Mouse (Mus musculus): Measurements from ENCODE around the gene Amigo3.

Gene Amigo3

GRCm38 (mm10) chr9:108051184-108051930 is 1.6 kb upstream of the Amigo3 start:
- in situ Hi-C loops (cut with MboI; ENCODE audit: unreplicated experiment in 2 of 2) = loop anchor here in 1 of 2 experiments (25.0 kb wide), 2 partner anchors 289 to 414 kb away; partner anchors contain the start of genes Gnai2 and Rbm5

GRCm38 (mm10) chr9:108051931-108052220 is 1.1 kb upstream of the Amigo3 start:
- in situ Hi-C loops (cut with MboI; ENCODE audit: unreplicated experiment in 2 of 2) = loop anchor here in 1 of 2 experiments (25.0 kb wide), 2 partner anchors 290 to 415 kb away; partner anchors contain the start of genes Gnai2 and Rbm5

- in situ Hi-C loops (cut with MboI; ENCODE audit: unreplicated experiment in 2 of 2) = loop anchor here in 1 of 2 experiments (25.0 kb wide), 2 partner anchors 290 to 415 kb away; partner anchors contain the start of genes Gnai2 and Rbm5
These were observed 548 bp upstream of the Amigo3 start for GRCm38 (mm10) chr9:108052411-108052810.

- in situ Hi-C loops (cut with MboI; ENCODE audit: unreplicated experiment in 2 of 2) = loop anchor here in 1 of 2 experiments (25.0 kb wide), 2 partner anchors 291 to 416 kb away; partner anchors contain the start of genes Gnai2 and Rbm5
These were observed 786 bp downstream of the Amigo3 start for GRCm38 (mm10) chr9:108053665-108054225.

GRCm38 (mm10) chr9:108054331-108055040 is 1.5 kb downstream of the Amigo3 start:
- in situ Hi-C loops (cut with MboI; ENCODE audit: unreplicated experiment in 2 of 2) = loop anchor here (5.0 to 25.0 kb wide), 3 partner anchors 92 to 417 kb away; partner anchors contain the start of genes Gnai2 (in 1 of the 2) and Rbm5 (in 1 of the 2)

GRCm38 (mm10) chr9:108055061-108055460 is 2.1 kb downstream of the Amigo3 start:
- in situ Hi-C loops (cut with MboI; ENCODE audit: unreplicated experiment in 2 of 2) = loop anchor here (5.0 to 25.0 kb wide), 3 partner anchors 93 to 418 kb away; partner anchors contain the start of genes Gnai2 (in 1 of the 2) and Rbm5 (in 1 of the 2)

GRCm38 (mm10) chr9:108055661-108056237 is 2.8 kb downstream of the Amigo3 start:
- in situ Hi-C loops (cut with MboI; ENCODE audit: unreplicated experiment in 2 of 2) = loop anchor here (5.0 to 25.0 kb wide), 3 partner anchors 93 to 418 kb away; partner anchors contain the start of genes Gnai2 (in 1 of the 2) and Rbm5 (in 1 of the 2)

- in situ Hi-C loops (cut with MboI; ENCODE audit: unreplicated experiment in 2 of 2) = loop anchor here (5.0 to 25.0 kb wide), 3 partner anchors 94 to 419 kb away; partner anchors contain the start of genes Gnai2 (in 1 of the 2) and Rbm5 (in 1 of the 2)
These were observed 3.7 kb downstream of the Amigo3 start for GRCm38 (mm10) chr9:108056361-108057261.

GRCm38 (mm10) chr9:108057262-108057562 is 4.3 kb downstream of the Amigo3 start:
- in situ Hi-C loops (cut with MboI; ENCODE audit: unreplicated experiment in 2 of 2) = loop anchor here (5.0 to 25.0 kb wide), 3 partner anchors 95 to 420 kb away; partner anchors contain the start of genes Gnai2 (in 1 of the 2) and Rbm5 (in 1 of the 2)

- in situ Hi-C loops (cut with MboI; ENCODE audit: unreplicated experiment in 2 of 2) = loop anchor here (5.0 to 25.0 kb wide), 3 partner anchors 96 to 421 kb away; partner anchors contain the start of genes Gnai2 (in 1 of the 2) and Rbm5 (in 1 of the 2)
These were observed 5.3 kb downstream of the Amigo3 start for GRCm38 (mm10) chr9:108058291-108058690.

- in situ Hi-C loops (cut with MboI; ENCODE audit: unreplicated experiment in 2 of 2) = loop anchor here in 1 of 2 experiments (25.0 kb wide), 2 partner anchors 300 to 425 kb away; partner anchors contain the start of genes Gnai2 and Rbm5
These were observed 9.2 kb downstream of the Amigo3 start for GRCm38 (mm10) chr9:108062142-108062541.

- in situ Hi-C loops (cut with MboI; ENCODE audit: unreplicated experiment in 2 of 2) = loop anchor here in 1 of 2 experiments (25.0 kb wide), 2 partner anchors 301 to 426 kb away; partner anchors contain the start of genes Gnai2 and Rbm5
These were observed 10.4 kb downstream of the Amigo3 start for GRCm38 (mm10) chr9:108063361-108063760.

GRCm38 (mm10) chr9:108065491-108066011 is 12.6 kb downstream of the Amigo3 start:
- in situ Hi-C loops (cut with MboI; ENCODE audit: unreplicated experiment in 2 of 2) = loop anchor here (5.0 to 25.0 kb wide), 3 partner anchors 163 to 428 kb away; partner anchors contain the start of genes Gnai2 (in 1 of the 2) and Rbm5 (in 1 of the 2)

GRCm38 (mm10) chr9:108067199-108067598 is 14.2 kb downstream of the Amigo3 start:
- in situ Hi-C loops (cut with MboI; ENCODE audit: unreplicated experiment in 2 of 2) = loop anchor here (5.0 to 25.0 kb wide), 3 partner anchors 165 to 430 kb away; partner anchors contain the start of genes Gnai2 (in 1 of the 2) and Rbm5 (in 1 of the 2)

- in situ Hi-C loops (cut with MboI; ENCODE audit: unreplicated experiment in 2 of 2) = loop anchor here (5.0 to 25.0 kb wide), 3 partner anchors 166 to 431 kb away; partner anchors contain the start of genes Gnai2 (in 1 of the 2) and Rbm5 (in 1 of the 2)
These were observed 14.9 kb downstream of the Amigo3 start for GRCm38 (mm10) chr9:108067900-108068299.

GRCm38 (mm10) chr9:108069007-108069406 is 16.0 kb downstream of the Amigo3 start:
- in situ Hi-C loops (cut with MboI; ENCODE audit: unreplicated experiment in 2 of 2) = loop anchor here (5.0 to 25.0 kb wide), 3 partner anchors 167 to 432 kb away; partner anchors contain the start of genes Gnai2 (in 1 of the 2) and Rbm5 (in 1 of the 2)

- in situ Hi-C loops (cut with MboI; ENCODE audit: unreplicated experiment in 2 of 2) = loop anchor here (5.0 to 25.0 kb wide), 3 partner anchors 167 to 432 kb away; partner anchors contain the start of genes Gnai2 (in 1 of the 2) and Rbm5 (in 1 of the 2)
These were observed 16.6 kb downstream of the Amigo3 start for GRCm38 (mm10) chr9:108069529-108069928.

- in situ Hi-C loops (cut with MboI; ENCODE audit: unreplicated experiment in 2 of 2) = loop anchor here in 1 of 2 experiments (25.0 kb wide), 2 partner anchors 310 to 434 kb away; partner anchors contain the start of genes Gnai2 and Rbm5
These were observed 18.8 kb downstream of the Amigo3 start for GRCm38 (mm10) chr9:108071801-108072200.
